Mouse (Mus musculus) ES-E14 (cell line): ENCODE data around the gene Efs.

Experiments used
- CHD2 ChIP-seq: IDR thresholded peaks from 2 replicates; pipeline ENCODE4 v1.6.1; 2014; ENCODE audit warnings: mild to moderate bottlenecking, low read depth, low read length, inconsistent platforms
- HCFC1 ChIP-seq: IDR thresholded peaks from 2 replicates; pipeline ENCODE4 v1.6.1; 2012; ENCODE audit warnings: low read length, inconsistent platforms, borderline replicate concordance; ENCODE audit not compliant: insufficient read depth
- ZNF384 ChIP-seq: IDR thresholded peaks from 2 replicates; pipeline ENCODE4 v1.6.1; 2012; ENCODE audit warnings: low read depth, low read length, inconsistent platforms

GRCm38 (mm10) chr14:54953664-54954206 lies 27.8 kb upstream of the Efs start:
- TF ChIP-seq CHD2 (no peak), ZNF384 (no peak), HCFC1 (no peak)
